Mouse (Mus musculus): ENCODE data around the gene Zfp362. TPM values are rescaled to one million over a fixed set of nuclear protein-coding genes. Genes with fewer than 3 reads are reported as not detected.

Zfp362 gene
- polyA plus RNA-seq, 1 experiment from 2014 or later: 32.3 TPM

GRCm38 (mm10) chr4:128776568-128777289 lies 29.1 kb downstream of the Zfp362 start:
- 42% methylated on average over 20 of the region's 20 CpGs for WGBS
- H3K4me1 ChIP-seq (ENCODE audit: control insufficient read depth, insufficient read depth, low read length): no peaks in the 10 kb centered on the region
- H3K9ac ChIP-seq (replicated peaks; ENCODE audit: low read depth, low read length): no peak overlapping the region
- H3K27me3 ChIP-seq (ENCODE audit: control insufficient read depth, insufficient read depth, low read length): no peaks in the 10 kb centered on the region
- peak; percentile 49 for ATAC-seq (ENCODE audit: insufficient number of reproducible peaks, insufficient read depth, low FRiP score, low read depth)
- peaks cover 82% of the 10 kb centered on the region for H3K36me3 ChIP-seq (ENCODE audit: control insufficient read depth, insufficient read depth, low read length)
- H3K4me2 ChIP-seq (replicated peaks; ENCODE audit: low read depth, low read length): no peak overlapping the region
- no peak overlapping the region for H3K27ac ChIP-seq (ENCODE audit: low read length)
- H3K9me3 ChIP-seq (ENCODE audit: control insufficient read depth, low read depth, low read length): no peaks in the 10 kb centered on the region
- H3K4me3 ChIP-seq (ENCODE audit: low read depth, low read length): no peak overlapping the region

- no peak overlapping the region for H3K4me3 ChIP-seq (ENCODE audit: low read depth, low read length)
- H3K27ac ChIP-seq (ENCODE audit: low read length): no peak overlapping the region
- no peak overlapping the region for H3K9ac ChIP-seq (replicated peaks; ENCODE audit: low read depth, low read length)
- H3K27me3 ChIP-seq (ENCODE audit: control insufficient read depth, insufficient read depth, low read length): no peaks in the 10 kb centered on the region
- 89% methylated on average over 9 of the region's 9 CpGs for WGBS
- no peak for ATAC-seq (ENCODE audit: insufficient number of reproducible peaks, insufficient read depth, low FRiP score, low read depth)
- H3K9me3 ChIP-seq (ENCODE audit: control insufficient read depth, low read depth, low read length): no peaks in the 10 kb centered on the region
- H3K4me2 ChIP-seq (replicated peaks; ENCODE audit: low read depth, low read length): no peak overlapping the region
- 0 out of 2 replicates have a peak, but pooled peaks cover 2% of the 10 kb centered on the region for H3K4me1 ChIP-seq (ENCODE audit: control insufficient read depth, insufficient read depth, low read length)
- H3K36me3 ChIP-seq (ENCODE audit: control insufficient read depth, insufficient read depth, low read length): peaks cover 61% of the 10 kb centered on the region
These were observed 31.4 kb downstream of the Zfp362 start for GRCm38 (mm10) chr4:128774467-128774866.

- Histone ChIP-seq H3K27me3 (ENCODE audit: control insufficient read depth, insufficient read depth, low read length) (no peaks in the 10 kb centered on the region), H3K4me2 (replicated peaks; ENCODE audit: low read depth, low read length) (no peak overlapping the region), H3K4me1 (ENCODE audit: control insufficient read depth, insufficient read depth, low read length) (0 out of 2 replicates have a peak, but pooled peaks cover 3% of the 10 kb centered on the region), H3K9ac (replicated peaks; ENCODE audit: low read depth, low read length) (no peak overlapping the region), H3K9me3 (ENCODE audit: control insufficient read depth, low read depth, low read length) (no peaks in the 10 kb centered on the region), H3K4me3 (ENCODE audit: low read depth, low read length) (no peak overlapping the region), H3K27ac (ENCODE audit: low read length) (no peak overlapping the region), H3K36me3 (ENCODE audit: control insufficient read depth, insufficient read depth, low read length) (peaks cover 55% of the 10 kb centered on the region)
- WGBS: 88% methylated on average over 11 of the region's 11 CpGs
- no peak for ATAC-seq (ENCODE audit: insufficient number of reproducible peaks, insufficient read depth, low FRiP score, low read depth)
These were observed 32.0 kb downstream of the Zfp362 start for GRCm38 (mm10) chr4:128773820-128774219.

GRCm38 (mm10) chr4:128770698-128771097 lies 35.1 kb downstream of the Zfp362 start:
- Histone ChIP-seq H3K36me3 (ENCODE audit: control insufficient read depth, insufficient read depth, low read length) (peaks cover 33% of the 10 kb centered on the region), H3K27ac (ENCODE audit: low read length) (no peak overlapping the region), H3K4me3 (ENCODE audit: low read depth, low read length) (no peak overlapping the region), H3K9me3 (ENCODE audit: control insufficient read depth, low read depth, low read length) (no peaks in the 10 kb centered on the region), H3K4me2 (replicated peaks; ENCODE audit: low read depth, low read length) (no peak overlapping the region), H3K27me3 (ENCODE audit: control insufficient read depth, insufficient read depth, low read length) (no peaks in the 10 kb centered on the region), H3K9ac (replicated peaks; ENCODE audit: low read depth, low read length) (no peak overlapping the region), H3K4me1 (ENCODE audit: control insufficient read depth, insufficient read depth, low read length) (0 out of 2 replicates have a peak, but pooled peaks cover 3% of the 10 kb centered on the region)
- WGBS: 79% methylated on average over 5 of the region's 5 CpGs
- ATAC-seq (ENCODE audit: insufficient number of reproducible peaks, insufficient read depth, low FRiP score, low read depth): no peak

- H3K9ac ChIP-seq (replicated peaks; ENCODE audit: low read depth, low read length): no peak overlapping the region
- no peak for ATAC-seq (ENCODE audit: insufficient number of reproducible peaks, insufficient read depth, low FRiP score, low read depth)
- H3K4me3 ChIP-seq (ENCODE audit: low read depth, low read length): no peak overlapping the region
- WGBS: 66% methylated on average over 13 of the region's 13 CpGs
- no peak overlapping the region for H3K4me2 ChIP-seq (replicated peaks; ENCODE audit: low read depth, low read length)
- H3K9me3 ChIP-seq (ENCODE audit: control insufficient read depth, low read depth, low read length): no peaks in the 10 kb centered on the region
- no peaks in the 10 kb centered on the region for H3K27me3 ChIP-seq (ENCODE audit: control insufficient read depth, insufficient read depth, low read length)
- 0 out of 2 replicates have a peak, but pooled peaks cover 3% of the 10 kb centered on the region for H3K4me1 ChIP-seq (ENCODE audit: control insufficient read depth, insufficient read depth, low read length)
- H3K36me3 ChIP-seq (ENCODE audit: control insufficient read depth, insufficient read depth, low read length): peaks cover 24% of the 10 kb centered on the region
- no peak overlapping the region for H3K27ac ChIP-seq (ENCODE audit: low read length)
These were observed 36.1 kb downstream of the Zfp362 start for GRCm38 (mm10) chr4:128769569-128770355.

GRCm38 (mm10) chr4:128768120-128768519 lies 37.7 kb downstream of the Zfp362 start:
- WGBS: 65% methylated on average over 13 of the region's 13 CpGs
- Histone ChIP-seq H3K9me3 (ENCODE audit: control insufficient read depth, low read depth, low read length) (no peaks in the 10 kb centered on the region), H3K36me3 (ENCODE audit: control insufficient read depth, insufficient read depth, low read length) (peaks cover 7% of the 10 kb centered on the region), H3K9ac (replicated peaks; ENCODE audit: low read depth, low read length) (no peak overlapping the region), H3K27me3 (ENCODE audit: control insufficient read depth, insufficient read depth, low read length) (no peaks in the 10 kb centered on the region), H3K4me1 (ENCODE audit: control insufficient read depth, insufficient read depth, low read length) (0 out of 2 replicates have a peak, but pooled peaks cover 3% of the 10 kb centered on the region), H3K27ac (ENCODE audit: low read length) (no peak overlapping the region), H3K4me2 (replicated peaks; ENCODE audit: low read depth, low read length) (no peak overlapping the region), H3K4me3 (ENCODE audit: low read depth, low read length) (no peak overlapping the region)
- no peak for ATAC-seq (ENCODE audit: insufficient number of reproducible peaks, insufficient read depth, low FRiP score, low read depth)

- H3K4me3 ChIP-seq (ENCODE audit: low read depth, low read length): no peak overlapping the region
- no peaks in the 10 kb centered on the region for H3K9me3 ChIP-seq (ENCODE audit: control insufficient read depth, low read depth, low read length)
- no peak overlapping the region for H3K27ac ChIP-seq (ENCODE audit: low read length)
- 0 out of 2 replicates have a peak, but pooled peaks cover 3% of the 10 kb centered on the region for H3K4me1 ChIP-seq (ENCODE audit: control insufficient read depth, insufficient read depth, low read length)
- ATAC-seq (ENCODE audit: insufficient number of reproducible peaks, insufficient read depth, low FRiP score, low read depth): no peak
- no peaks in the 10 kb centered on the region for H3K36me3 ChIP-seq (ENCODE audit: control insufficient read depth, insufficient read depth, low read length)
- H3K9ac ChIP-seq (replicated peaks; ENCODE audit: low read depth, low read length): no peak overlapping the region
- H3K4me2 ChIP-seq (replicated peaks; ENCODE audit: low read depth, low read length): no peak overlapping the region
- no peaks in the 10 kb centered on the region for H3K27me3 ChIP-seq (ENCODE audit: control insufficient read depth, insufficient read depth, low read length)
- 87% methylated on average over 20 of the region's 20 CpGs for WGBS
These were observed 38.9 kb downstream of the Zfp362 start for GRCm38 (mm10) chr4:128766929-128767328.

GRCm38 (mm10) chr4:128760029-128760428 lies 45.8 kb downstream of the Zfp362 start:
- Histone ChIP-seq H3K4me3 (ENCODE audit: low read depth, low read length) (no peak overlapping the region), H3K27ac (ENCODE audit: low read length) (no peak overlapping the region), H3K9ac (replicated peaks; ENCODE audit: low read depth, low read length) (no peak overlapping the region), H3K9me3 (ENCODE audit: control insufficient read depth, low read depth, low read length) (no peaks in the 10 kb centered on the region), H3K36me3 (ENCODE audit: control insufficient read depth, insufficient read depth, low read length) (no peaks in the 10 kb centered on the region), H3K4me1 (ENCODE audit: control insufficient read depth, insufficient read depth, low read length) (no peaks in the 10 kb centered on the region), H3K4me2 (replicated peaks; ENCODE audit: low read depth, low read length) (no peak overlapping the region), H3K27me3 (ENCODE audit: control insufficient read depth, insufficient read depth, low read length) (no peaks in the 10 kb centered on the region)
- WGBS: 87% methylated on average over 6 of the region's 6 CpGs
- ATAC-seq (ENCODE audit: insufficient number of reproducible peaks, insufficient read depth, low FRiP score, low read depth): no peak
